Mouse (Mus musculus): ENCODE results near the gene Cldn14.

DNA sequence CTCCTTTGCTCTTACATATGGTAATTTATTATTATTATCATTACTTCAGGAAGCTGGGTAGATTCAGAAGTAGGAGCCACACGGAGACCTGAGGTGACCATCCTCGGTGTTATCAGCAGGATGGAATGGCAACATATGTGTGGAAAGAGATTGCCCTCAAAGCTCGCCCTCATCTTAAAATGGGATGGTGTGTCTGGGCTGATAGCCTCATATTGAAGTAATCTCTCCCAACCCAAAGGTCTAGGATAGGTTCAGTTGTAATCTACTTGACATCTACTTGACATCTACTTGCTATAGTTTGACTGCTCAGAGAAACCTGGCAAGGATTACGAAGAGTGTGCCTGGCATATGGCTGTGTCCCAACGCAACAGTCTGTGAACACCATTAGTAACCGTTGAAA lies 64.3 kb downstream of the Cldn14 start:
- TF ChIP-seq POLR2A (IDR thresholded peaks at IDR 0.05; ENCODE audit: insufficient read depth, low read depth, low read length) (no peak), CTCF (IDR thresholded peaks at IDR 0.05) (no peak), EP300 (IDR thresholded peaks at IDR 0.05; ENCODE audit: insufficient read depth, low read depth, low read length) (no peak)

Measured in heart, adult 2 months (tissue).